Mouse (Mus musculus): ENCODE data around the gene Bcat2. TPM values are rescaled to one million over a fixed set of nuclear protein-coding genes. Genes with fewer than 3 reads are reported as not detected.

Bcat2 gene
- total RNA-seq, 4 experiments from 2014 or later, result 23.2 to 33.0 (median 29.9) TPM

GRCm38 (mm10) chr7:45624718-45625117 lies 54.8 kb downstream of the Bcat2 start:
- no peak for DNase-seq (ENCODE audit: low spot score in 2 of 2)

DNA sequence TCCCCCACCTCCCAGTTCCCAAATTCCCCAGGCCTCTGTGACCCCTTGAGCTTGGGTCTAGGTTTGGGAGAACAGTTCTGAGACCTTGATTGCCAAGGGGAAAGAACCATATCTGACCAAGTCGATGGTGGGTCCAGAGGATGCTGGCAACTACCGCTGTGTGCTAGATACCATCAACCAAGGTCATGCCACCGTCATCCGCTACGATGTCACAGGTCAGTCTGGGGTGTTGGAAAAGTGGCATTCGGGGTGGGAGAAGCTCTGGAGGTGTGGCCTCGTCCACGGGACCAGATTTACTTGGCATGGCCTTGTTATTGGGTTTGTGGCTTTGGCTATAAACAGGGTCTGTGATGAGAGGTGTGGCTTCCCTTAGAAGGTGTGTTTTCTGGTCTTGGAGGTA lies 55.5 kb downstream of the Bcat2 start:
- no peak for DNase-seq (ENCODE audit: low spot score in 2 of 2)

- DNase-seq (ENCODE audit: low spot score in 2 of 2), result no peak
Measured at GRCm38 (mm10) chr7:45626571-45627076, 56.7 kb downstream of the Bcat2 start.

- DNase-seq (ENCODE audit: low spot score in 2 of 2), result no peak
Measured at GRCm38 (mm10) chr7:45627261-45627660, 57.3 kb downstream of the Bcat2 start, which contains the start of gene Rasip1. Rasip1 (plus strand) TSS chr7:45627488.

GRCm38 (mm10) chr7:45628364-45629294 lies 58.7 kb downstream of the Bcat2 start:
- DNase-seq (ENCODE audit: low spot score in 2 of 2), result peak in 1 of 2 experiments; percentile 78

GRCm38 (mm10) chr7:45630064-45630907 lies 60.3 kb downstream of the Bcat2 start:
- DNase-seq (ENCODE audit: low spot score in 2 of 2), result no peak

DNA sequence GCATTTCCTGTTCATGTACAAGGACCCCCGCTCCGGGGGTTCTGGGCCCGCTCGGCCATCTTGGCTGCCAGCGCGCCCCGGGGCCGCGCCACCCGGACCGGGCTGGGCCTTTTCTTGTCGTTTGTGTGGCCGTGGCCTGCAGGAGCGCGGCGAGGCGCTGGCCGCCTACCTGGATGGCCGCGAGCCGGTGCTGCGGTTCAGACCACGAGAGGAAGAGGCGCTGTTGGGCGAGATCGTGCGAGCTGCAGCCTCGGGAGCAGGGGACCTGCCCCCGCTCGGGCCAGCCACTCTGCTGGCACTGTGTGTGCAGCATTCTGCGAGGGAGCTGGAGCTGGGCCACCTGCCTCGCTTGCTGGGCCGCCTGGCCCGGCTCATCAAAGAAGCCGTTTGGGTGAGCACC lies 62.5 kb downstream of the Bcat2 start:
- no peak for DNase-seq (ENCODE audit: low spot score in 2 of 2)

DNA sequence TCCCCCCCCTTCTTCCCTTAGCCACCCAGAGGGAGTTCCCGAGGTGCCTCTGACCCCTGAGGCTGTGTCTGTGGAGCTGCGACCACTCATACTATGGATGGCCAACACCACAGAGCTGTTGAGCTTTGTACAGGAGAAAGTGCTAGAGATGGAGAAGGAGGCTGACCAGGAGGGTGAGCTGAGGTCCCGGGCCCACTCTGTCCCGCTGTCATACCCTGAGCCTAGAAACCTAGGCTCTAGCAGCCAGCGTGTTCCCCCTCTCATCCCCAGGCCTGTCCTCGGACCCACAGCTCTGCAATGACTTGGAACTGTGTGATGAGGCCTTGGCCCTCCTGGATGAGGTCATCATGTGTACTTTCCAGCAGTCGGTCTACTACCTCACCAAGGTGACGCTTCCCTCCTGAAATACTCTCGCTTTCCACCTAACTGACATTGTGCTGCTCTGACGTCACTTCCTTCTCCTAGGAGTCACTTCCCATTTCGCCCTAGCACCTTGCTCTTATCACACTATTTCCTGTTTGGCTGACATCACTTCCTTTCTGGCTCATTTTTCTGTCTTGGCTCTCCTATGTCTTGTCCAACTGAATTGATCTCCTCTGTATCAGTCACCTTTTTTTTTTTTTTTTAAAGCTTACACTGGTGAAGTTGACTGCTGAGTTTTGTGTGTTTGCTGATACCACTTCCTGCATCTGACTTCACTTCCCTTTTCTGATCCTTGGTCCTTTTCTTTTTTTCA lies 65.2 kb downstream of the Bcat2 start:
- no peak for DNase-seq (ENCODE audit: low spot score in 2 of 2)

- no peak for DNase-seq (ENCODE audit: low spot score in 2 of 2)
Measured at GRCm38 (mm10) chr7:45635711-45636688, 66.0 kb downstream of the Bcat2 start.

GRCm38 (mm10) chr7:45637710-45638109 lies 67.8 kb downstream of the Bcat2 start:
- no peak for DNase-seq (ENCODE audit: low spot score in 2 of 2)

DNA sequence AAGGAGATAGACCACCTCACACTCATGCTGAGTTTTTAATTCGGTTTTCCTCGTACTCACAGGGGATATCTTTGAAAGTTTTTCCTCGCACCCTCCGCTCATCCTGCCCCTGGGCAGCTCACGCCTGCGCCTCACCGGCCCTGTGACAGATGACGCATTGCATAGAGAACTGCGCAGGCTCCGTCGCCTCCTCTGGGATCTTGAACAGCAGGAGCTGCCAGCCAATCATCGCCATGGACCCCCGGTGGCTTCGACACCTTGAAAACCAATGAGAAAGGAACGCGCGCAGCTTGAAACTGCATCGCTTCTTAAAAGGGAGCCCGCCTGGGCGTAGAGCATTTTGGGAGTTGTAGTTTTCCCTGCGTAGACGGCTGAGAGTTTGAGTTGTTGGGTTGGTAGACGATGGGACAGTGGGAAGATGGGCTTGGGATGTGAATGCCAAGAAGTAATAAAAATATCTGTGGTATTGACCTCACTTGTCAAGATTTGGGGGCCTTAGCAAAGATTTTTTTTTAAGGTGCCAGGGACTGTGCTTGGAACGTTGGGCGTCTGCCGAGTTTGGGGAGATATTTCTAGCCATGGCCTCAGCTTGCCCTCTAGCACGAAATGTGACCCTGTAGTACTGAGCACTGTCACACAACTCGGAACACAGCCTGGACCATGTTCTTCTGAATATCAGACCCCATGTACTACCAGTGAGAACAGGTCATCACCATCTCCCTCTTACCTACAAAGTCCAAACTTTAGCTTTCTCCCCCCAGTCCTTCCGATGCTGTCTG lies 68.9 kb downstream of the Bcat2 start:
- DNase-seq (ENCODE audit: low spot score in 2 of 2), result peak; percentile 97

Other genes starting within 250 kb of the Bcat2 start
- 10 to 100 TPM; 16.0 to 25.6 (median 19.4) TPM for gene Trpm4, start 236.4 kb upstream of the Bcat2 start, total RNA-seq (2022)
- gene Hrc, start 234.9 kb upstream of the Bcat2 start, total RNA-seq (2022), result under 1 TPM in 2 of 4 experiments, not detected in 2; 0.21 to 0.39 TPM
- 100 to 1,000 TPM; 123 to 143 (median 133) TPM for gene Ppfia3, start 203.1 kb upstream of the Bcat2 start, total RNA-seq (2022)
- 100 to 1,000 TPM; 131 to 156 (median 140) TPM for gene Lin7b, start 199.6 kb upstream of the Bcat2 start, total RNA-seq (2022)
- 100 to 1,000 TPM; 387 to 503 (median 439) TPM for gene Snrnp70, start 174.4 kb upstream of the Bcat2 start, total RNA-seq (2022)
- gene Kcna7, start 164.5 kb upstream of the Bcat2 start, total RNA-seq (2022), result under 1 TPM in 1 of 4 experiments, not detected in 3; 0.14 TPM
- gene Ntf5, start 156.5 kb upstream of the Bcat2 start, total RNA-seq (2022), result under 1 TPM in 3 of 4 experiments, not detected in 1; 0.31 to 0.39 (median 0.31) TPM
- gene Lhb, start 149.3 kb upstream of the Bcat2 start, total RNA-seq (2022), result under 1 TPM in 1 of 4 experiments, not detected in 3; 0.52 TPM
- 10 to 100 TPM; 16.0 to 23.3 (median 20.2) TPM for gene Gys1, start 135.3 kb upstream of the Bcat2 start, total RNA-seq (2022)
- gene Ruvbl2, start 132.1 kb upstream of the Bcat2 start, total RNA-seq (2022), result 10 to 100 TPM; 31.7 to 38.7 (median 35.4) TPM
- gene Ftl1, start 110.3 kb upstream of the Bcat2 start, total RNA-seq (2022), result 100 to 1,000 TPM; 176 to 331 (median 227) TPM
- gene Bax, start 103.3 kb upstream of the Bcat2 start, total RNA-seq (2022), result 10 to 100 TPM; 70.0 to 78.6 (median 73.2) TPM
- not detected for gene Tulp2, start 88.3 kb upstream of the Bcat2 start, total RNA-seq (2022)
- gene Gm45808, start 83.3 kb upstream of the Bcat2 start, total RNA-seq (2022), result 1 to 10 TPM in 1 of 4 experiments, not detected in 3; 2.0 TPM
- 1 to 10 TPM; 5.6 to 6.3 (median 6.2) TPM for gene Dhdh, start 81.3 kb upstream of the Bcat2 start, total RNA-seq (2022)
- gene Nucb1, start 59.7 kb upstream of the Bcat2 start, total RNA-seq (2022), result 100 to 1,000 TPM; 101 to 135 (median 117) TPM
- 10 to 100 TPM; 15.2 to 24.6 (median 19.0) TPM for gene Ppp1r15a, start 43.9 kb upstream of the Bcat2 start, total RNA-seq (2022)
- 1 to 10 TPM in 3 of 4 experiments, under 1 TPM in 1; 0.80 to 1.9 (median 1.5) TPM for gene Plekha4, start 43.8 kb upstream of the Bcat2 start, total RNA-seq (2022)
- gene Hsd17b14, start 15.3 kb upstream of the Bcat2 start, total RNA-seq (2022), result not detected
- gene Fgf21, start 45.3 kb downstream of the Bcat2 start, total RNA-seq (2022), result not detected
- gene Fut1, start 47.1 kb downstream of the Bcat2 start, total RNA-seq (2022), result under 1 TPM in 3 of 4 experiments, not detected in 1; 0.20 to 0.28 (median 0.21) TPM
- under 1 TPM in 3 of 4 experiments, not detected in 1; 0.14 to 0.27 (median 0.22) TPM for gene Izumo1, start 51.7 kb downstream of the Bcat2 start, total RNA-seq (2022)
- gene Rasip1, start 57.3 kb downstream of the Bcat2 start, total RNA-seq (2022), result 1 to 10 TPM; 5.8 to 7.5 (median 6.6) TPM
- 1 to 10 TPM; 1.5 to 4.4 (median 2.4) TPM for gene Mamstr, start 69.8 kb downstream of the Bcat2 start, total RNA-seq (2022)
- gene Fut2, start 96.2 kb downstream of the Bcat2 start, total RNA-seq (2022), result under 1 TPM in 3 of 4 experiments, not detected in 1; 0.20 to 0.27 (median 0.23) TPM
- gene Ntn5, start 113.9 kb downstream of the Bcat2 start, total RNA-seq (2022), result 10 to 100 TPM in 3 of 4 experiments, 1 to 10 TPM in 1; 9.1 to 13.5 (median 11.6) TPM
- gene Sec1, start 124.2 kb downstream of the Bcat2 start, total RNA-seq (2022), result 1 to 10 TPM; 1.6 to 4.6 (median 3.3) TPM
- gene Car11, start 129.7 kb downstream of the Bcat2 start, total RNA-seq (2022), result 100 to 1,000 TPM; 158 to 230 (median 187) TPM
- gene Dbp, start 134.9 kb downstream of the Bcat2 start, total RNA-seq (2022), result 100 to 1,000 TPM in 2 of 4 experiments, 10 to 100 TPM in 2; 76.7 to 136 (median 109) TPM
- 100 to 1,000 TPM; 385 to 434 (median 409) TPM for gene Rpl18, start 145.3 kb downstream of the Bcat2 start, total RNA-seq (2022)
- 10 to 100 TPM; 28.1 to 36.7 (median 32.7) TPM for gene Sphk2, start 147.8 kb downstream of the Bcat2 start, total RNA-seq (2022)
- gene Fam83e, start 151.1 kb downstream of the Bcat2 start, total RNA-seq (2022), result under 1 TPM in 3 of 4 experiments, not detected in 1; 0.18 to 0.41 (median 0.19) TPM
- not detected for gene Spaca4, start 155.7 kb downstream of the Bcat2 start, total RNA-seq (2022)
- 100 to 1,000 TPM; 251 to 313 (median 283) TPM for gene Lmtk3, start 213.6 kb downstream of the Bcat2 start, total RNA-seq (2022)
- 10 to 100 TPM in 3 of 4 experiments, 1 to 10 TPM in 1; 9.9 to 12.5 (median 11.3) TPM for gene Sult2b1, start 214.5 kb downstream of the Bcat2 start, total RNA-seq (2022)
- 100 to 1,000 TPM; 135 to 147 (median 139) TPM for gene Cyth2, start 244.4 kb downstream of the Bcat2 start, total RNA-seq (2022)

Measured in layer of hippocampus, adult 8-10 months (tissue).